Mouse (Mus musculus) embryonic facial prominence, embryonic 10.5 days (tissue): ENCODE results near the gene Lypd8. TPM values are rescaled to one million over a fixed set of nuclear protein-coding genes. Genes with fewer than 3 reads are reported as not detected.
"Not testable (repeated sequence)": the region's sequence is repeated elsewhere in the genome, so short reads cannot be mapped to it uniquely, and the experiment has no call there.

Experiments
- DNase-seq: peaks from one replicate; pipeline ENCODE4 v3.0.0-alpha.2; 2017; ENCODE audit warnings: low spot score
- H3K27ac ChIP-seq: fragments of 300-500 bp; sonication (generic); replicated peaks from 2 replicates; pipeline ENCODE4 v1.5.1; 2016; ENCODE audit warnings: mild to moderate bottlenecking
- H3K27me3 ChIP-seq: fragments of 300-500 bp; sonication (generic); replicated peaks from 2 replicates; pipeline ENCODE4 v1.6.1; 2016; ENCODE audit warnings: low read depth, mild to moderate bottlenecking; ENCODE audit not compliant: poor library complexity, severe bottlenecking
- H3K36me3 ChIP-seq: fragments of 300-500 bp; sonication (generic); replicated peaks from 2 replicates; pipeline ENCODE4 v1.6.1; 2016; ENCODE audit warnings: mild to moderate bottlenecking, moderate library complexity
- H3K4me1 ChIP-seq: fragments of 300-500 bp; sonication (generic); 2 replicates; pipeline ENCODE4 v1.6.1; 2016
- H3K4me3 ChIP-seq: fragments of 300-500 bp; sonication (generic); 2 replicates; pipeline ENCODE4 v1.5.1; 2016; ENCODE audit warnings: mild to moderate bottlenecking, moderate library complexity
- H3K9me3 ChIP-seq: fragments of 300-500 bp; sonication (generic); 2 replicates; pipeline ENCODE4 v1.6.1; 2016; ENCODE audit warnings: mild to moderate bottlenecking
- WGBS: fragments of 180-500 bp; shearing (Covaris S2); methylation state at CpG from one replicate; pipeline ENCODE4 v1.1.7; 2016; 5-methylcytosine and 5-hydroxymethylcytosine counted together
- polyA plus RNA-seq: library from polyadenylated mRNA; unstranded; fragments of >200 nt; fragmentation: Nextera tagmentation; extraction: Ambion mirVana; gene quantifications from 2 replicates; pipeline ENCODE4 v1.2.1, GENCODE M21; 2016

Lypd8 gene
- polyA plus RNA-seq, 1 experiment from 2014 or later: not detected

- Histone ChIP-seq H3K4me1 (no peaks in the 10 kb centered on the region), H3K36me3 (0 out of 2 replicates have a peak, but pooled peaks cover 5% of the 10 kb centered on the region), H3K4me3 (no peak overlapping the region), H3K9me3 (no peaks in the 10 kb centered on the region), H3K27ac (no peak overlapping the region), H3K27me3 (no peaks in the 10 kb centered on the region)
- DNase-seq: no peak
- 81% methylated on average over 3 of the region's 3 CpGs for WGBS
Measured at GRCm38 (mm10) chr11:58354927-58355326, 23.9 kb upstream of the Lypd8 start.

- H3K4me1 ChIP-seq: no peaks in the 10 kb centered on the region
- H3K27ac ChIP-seq: no peak overlapping the region
- H3K9me3 ChIP-seq: no peaks in the 10 kb centered on the region
- no peaks in the 10 kb centered on the region for H3K27me3 ChIP-seq
- WGBS: 91% methylated on average over 3 of the region's 3 CpGs
- H3K36me3 ChIP-seq: no peaks in the 10 kb centered on the region
- no peak for DNase-seq
- no peak overlapping the region for H3K4me3 ChIP-seq
Measured at GRCm38 (mm10) chr11:58357042-58357441, 21.8 kb upstream of the Lypd8 start.

- no peaks in the 10 kb centered on the region for H3K36me3 ChIP-seq
- H3K9me3 ChIP-seq: no peaks in the 10 kb centered on the region
- H3K4me3 ChIP-seq: no peak overlapping the region
- no peaks in the 10 kb centered on the region for H3K4me1 ChIP-seq
- WGBS: 87% methylated on average over 6 of the region's 6 CpGs
- no peak overlapping the region for H3K27ac ChIP-seq
- no peak for DNase-seq
- H3K27me3 ChIP-seq: no peaks in the 10 kb centered on the region
Measured at GRCm38 (mm10) chr11:58357844-58358534, 20.9 kb upstream of the Lypd8 start.

- DNase-seq, H3K9me3 ChIP-seq, H3K4me3 ChIP-seq, H3K36me3 ChIP-seq, H3K27me3 ChIP-seq, H3K4me1 ChIP-seq, H3K27ac ChIP-seq: not testable (repeated sequence)
- no CpG with 5 or more reads among the region's 6 CpGs for WGBS
Measured at GRCm38 (mm10) chr11:58362562-58362961, 16.3 kb upstream of the Lypd8 start.

- WGBS: 79% methylated on average over 3 of the region's 3 CpGs
- DNase-seq: no peak
- Histone ChIP-seq H3K27me3 (no peaks in the 10 kb centered on the region), H3K4me1 (no peaks in the 10 kb centered on the region), H3K27ac (no peak overlapping the region), H3K36me3 (no peaks in the 10 kb centered on the region), H3K9me3 (no peaks in the 10 kb centered on the region), H3K4me3 (no peak overlapping the region)
Measured at GRCm38 (mm10) chr11:58364454-58364853, 14.4 kb upstream of the Lypd8 start.

- not testable (repeated sequence) for H3K9me3 ChIP-seq, DNase-seq, H3K4me1 ChIP-seq, H3K27me3 ChIP-seq, H3K4me3 ChIP-seq, H3K36me3 ChIP-seq, H3K27ac ChIP-seq
- no CpG with 5 or more reads among the region's 6 CpGs for WGBS
Measured at GRCm38 (mm10) chr11:58366191-58366590, 12.7 kb upstream of the Lypd8 start.

GRCm38 (mm10) chr11:58377273-58377672 lies 1.6 kb upstream of the Lypd8 start:
- Histone ChIP-seq H3K27ac (no peak overlapping the region), H3K27me3 (no peaks in the 10 kb centered on the region), H3K9me3 (no peaks in the 10 kb centered on the region), H3K36me3 (no peaks in the 10 kb centered on the region), H3K4me1 (no peaks in the 10 kb centered on the region), H3K4me3 (no peak overlapping the region)
- DNase-seq: no peak
- 87% methylated on average over 2 of the region's 2 CpGs for WGBS

- Histone ChIP-seq H3K36me3 (no peaks in the 10 kb centered on the region), H3K27ac (no peak overlapping the region), H3K4me1 (no peaks in the 10 kb centered on the region), H3K9me3 (no peaks in the 10 kb centered on the region), H3K4me3 (no peak overlapping the region), H3K27me3 (no peaks in the 10 kb centered on the region)
- no peak for DNase-seq
- 71% methylated on average over 1 of the region's 1 CpGs for WGBS
Measured at GRCm38 (mm10) chr11:58377686-58378085, 1.2 kb upstream of the Lypd8 start.

- no peak overlapping the region for H3K27ac ChIP-seq
- H3K9me3 ChIP-seq: no peaks in the 10 kb centered on the region
- no peak overlapping the region for H3K4me3 ChIP-seq
- H3K27me3 ChIP-seq: no peaks in the 10 kb centered on the region
- H3K36me3 ChIP-seq: no peaks in the 10 kb centered on the region
- no peak for DNase-seq
- 92% methylated on average over 1 of the region's 1 CpGs for WGBS
- no peaks in the 10 kb centered on the region for H3K4me1 ChIP-seq
Measured at GRCm38 (mm10) chr11:58379516-58379915, 673 bp downstream of the Lypd8 start.

- Histone ChIP-seq H3K4me1 (no peaks in the 10 kb centered on the region), H3K27me3 (no peaks in the 10 kb centered on the region), H3K27ac (no peak overlapping the region), H3K36me3 (no peaks in the 10 kb centered on the region), H3K4me3 (no peak overlapping the region), H3K9me3 (no peaks in the 10 kb centered on the region)
- DNase-seq: no peak
- 91% methylated on average over 6 of the region's 6 CpGs for WGBS
Measured at GRCm38 (mm10) chr11:58382471-58382870, 3.6 kb downstream of the Lypd8 start.

- Histone ChIP-seq H3K4me3 (no peak overlapping the region), H3K36me3 (no peaks in the 10 kb centered on the region), H3K4me1 (no peaks in the 10 kb centered on the region; the same call in 1 of the 2 replicates), H3K27ac (no peak overlapping the region), H3K27me3 (no peaks in the 10 kb centered on the region), H3K9me3 (no peaks in the 10 kb centered on the region)
- DNase-seq: no peak
- WGBS: 55% methylated on average over 6 of the region's 6 CpGs
Measured at GRCm38 (mm10) chr11:58399985-58400645, 21.3 kb downstream of the Lypd8 start.

- H3K4me1 ChIP-seq: no peaks in the 10 kb centered on the region; the same call in 1 of the 2 replicates
- no peak overlapping the region for H3K4me3 ChIP-seq
- H3K27me3 ChIP-seq: no peaks in the 10 kb centered on the region
- 52% methylated on average over 5 of the region's 5 CpGs for WGBS
- H3K9me3 ChIP-seq: no peaks in the 10 kb centered on the region
- H3K27ac ChIP-seq: no peak overlapping the region
- no peak for DNase-seq
- H3K36me3 ChIP-seq: no peaks in the 10 kb centered on the region
Measured at GRCm38 (mm10) chr11:58400655-58401054, 21.8 kb downstream of the Lypd8 start.

GRCm38 (mm10) chr11:58408066-58408465 lies 29.2 kb downstream of the Lypd8 start:
- WGBS: 87% methylated on average over 3 of the region's 3 CpGs

More at GRCm38 (mm10) chr11:58408066-58408465, 29.2 kb downstream of the Lypd8 start:
- Histone ChIP-seq H3K36me3 (no peaks in the 10 kb centered on the region), H3K9me3 (no peaks in the 10 kb centered on the region), H3K4me1 (no peaks in the 10 kb centered on the region), H3K27me3 (no peaks in the 10 kb centered on the region), H3K27ac (no peak overlapping the region), H3K4me3 (no peak overlapping the region)
- DNase-seq: no peak
